In the genomic region with DNA sequence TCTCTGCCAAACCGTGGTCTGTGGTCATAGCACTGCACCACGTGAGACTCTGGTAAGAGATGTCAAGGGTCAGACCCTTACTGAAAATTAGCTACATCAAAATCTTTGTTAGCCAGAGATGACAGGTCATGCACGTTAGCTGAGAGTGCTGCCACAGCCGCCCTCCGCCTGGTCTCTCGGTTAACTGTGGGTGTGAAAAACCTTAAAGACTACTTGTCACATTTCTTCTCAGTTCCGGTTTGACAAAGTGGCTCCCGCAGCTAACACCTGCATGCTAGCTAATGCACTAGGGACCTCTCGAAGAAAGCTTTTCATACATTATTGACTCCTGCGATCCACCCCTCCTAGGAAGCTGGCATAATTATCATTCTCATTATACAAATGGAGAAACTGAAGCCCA, we compare ENCODE assay signal across 20 mouse cellular contexts. TPM values are rescaled to one million over a fixed set of nuclear protein-coding genes. Genes with fewer than 3 reads are reported as not detected.
DNase-seq lines count a peak whose midpoint lies in the region; ATAC-seq lines count a peak whose summit lies in the region.
"Had no signal": no experiment of that assay in that cellular context is flagged by ENCODE, and none has a peak within 500 bp of the region (broad histone marks: within the 10 kb centered on the region; RNA-seq: fewer than 3 reads in every experiment).

No protein-coding gene starts in this region.

- no peak for ATAC-seq in liver, embryonic 11.5 days (replicated peaks; ENCODE audit: low FRiP score)
- peak; percentile 15 for ATAC-seq in CD4-positive, CD25-positive, alpha-beta regulatory T cell, adult 4 months
- ATAC-seq in liver, embryonic 12.5 days = no peak
- ATAC-seq in megakaryocyte progenitor cell, adult 5-6 weeks (replicated peaks; ENCODE audit: poor library complexity) = no peak
- ATAC-seq: forebrain, embryonic 16.5 days; lung, postnatal 0 days had no signal

- H3K27ac ChIP-seq in liver, embryonic 11.5 days (ENCODE audit: low read depth, low read length) = no peak overlapping the region
- H3K27ac ChIP-seq in liver, embryonic 12.5 days = peak overlapping the region; percentile 91
- H3K27ac ChIP-seq in forebrain, embryonic 10.5 days = no peak overlapping the region
- H3K27ac ChIP-seq: embryonic facial prominence, embryonic 12.5 days; heart, embryonic 15.5 days had no signal

- 51% methylated on average over 10 of the region's 10 CpGs for WGBS in liver, embryonic 11.5 days
- 56% methylated on average over 10 of the region's 10 CpGs for WGBS in liver, embryonic 12.5 days (ENCODE audit: insufficient replicate concordance)
- 70% methylated on average over 10 of the region's 10 CpGs for WGBS in forebrain, embryonic 10.5 days

- no peaks in the 10 kb centered on the region for H3K36me3 ChIP-seq in liver, embryonic 11.5 days (ENCODE audit: control insufficient read depth, insufficient read depth, low read length)
- peaks cover 41% of the 10 kb centered on the region for H3K36me3 ChIP-seq in liver, embryonic 12.5 days
- no peaks in the 10 kb centered on the region for H3K36me3 ChIP-seq in forebrain, embryonic 10.5 days (replicated peaks)
- H3K36me3 ChIP-seq: embryonic facial prominence, embryonic 12.5 days; heart, embryonic 15.5 days had no signal

- no peak overlapping the region for H3K4me3 ChIP-seq in liver, embryonic 11.5 days (ENCODE audit: low read depth, low read length)
- peak overlapping the region; percentile 62 for H3K4me3 ChIP-seq in liver, embryonic 12.5 days
- H3K4me3 ChIP-seq in forebrain, embryonic 10.5 days = no peak overlapping the region
- H3K4me3 ChIP-seq: embryonic facial prominence, embryonic 12.5 days; heart, embryonic 15.5 days; myocyte had no signal

- no peak overlapping the region for H3K9ac ChIP-seq in liver, embryonic 11.5 days (ENCODE audit: low read depth, low read length)
- peak overlapping the region; percentile 73 for H3K9ac ChIP-seq in liver, embryonic 12.5 days
- H3K9ac ChIP-seq: embryonic facial prominence, embryonic 12.5 days; heart, embryonic 15.5 days had no signal

- peaks cover 35% of the 10 kb centered on the region for H3K4me1 ChIP-seq in liver, embryonic 11.5 days (replicated peaks; ENCODE audit: control insufficient read depth, insufficient read depth, low read length)
- H3K4me1 ChIP-seq in liver, embryonic 12.5 days = peaks cover 69% of the 10 kb centered on the region
- H3K4me1 ChIP-seq in forebrain, embryonic 10.5 days = peaks cover 9% of the 10 kb centered on the region
- H3K4me1 ChIP-seq: embryonic facial prominence, embryonic 12.5 days had no signal

- DNase-seq in liver, embryonic 11.5 days (ENCODE audit: low spot score) = no peak
- DNase-seq in liver = no peak
- DNase-seq in natural killer cell, adult 2 months (ENCODE audit: low spot score in 2 of 2) = peak; percentile 45 to 50
- DNase-seq in forebrain, embryonic 10.5 days (ENCODE audit: extremely low spot score, low spot score) = no peak
- DNase-seq in gastrocnemius, postnatal 4 days (ENCODE audit: low spot score in 2 of 2) = no peak
- DNase-seq: adrenal gland, postnatal 10 days; cerebellum, postnatal 10 days; heart, postnatal 4 days; kidney, adult 8-10 months; kidney, postnatal 14 days; midbrain, embryonic 14.5 days; right cerebral cortex, postnatal 25 days had no signal

- H3K4me2 ChIP-seq in liver, embryonic 11.5 days = peak overlapping the region; percentile 66
- H3K4me2 ChIP-seq in liver, embryonic 12.5 days = peak overlapping the region; percentile 75
- H3K4me2 ChIP-seq: embryonic facial prominence, embryonic 12.5 days; heart, embryonic 15.5 days had no signal

- no peaks in the 10 kb centered on the region for H3K9me3 ChIP-seq in liver, embryonic 11.5 days (ENCODE audit: control insufficient read depth, low read length)
- no peaks in the 10 kb centered on the region for H3K9me3 ChIP-seq in liver, embryonic 12.5 days (replicated peaks)
- no peaks in the 10 kb centered on the region for H3K9me3 ChIP-seq in forebrain, embryonic 10.5 days
- H3K9me3 ChIP-seq: embryonic facial prominence, embryonic 12.5 days; heart, embryonic 15.5 days had no signal

- no peaks in the 10 kb centered on the region for H3K27me3 ChIP-seq in liver, embryonic 11.5 days (replicated peaks; ENCODE audit: control insufficient read depth, insufficient read depth, low read length)
- no peaks in the 10 kb centered on the region for H3K27me3 ChIP-seq in liver, embryonic 12.5 days (replicated peaks)
- peaks cover 34% of the 10 kb centered on the region for H3K27me3 ChIP-seq in forebrain, embryonic 10.5 days (ENCODE audit: poor library complexity, severe bottlenecking)
- H3K27me3 ChIP-seq: heart, embryonic 15.5 days had no signal

RNA-seq across cellular contexts. Expression of a gene that starts 4.2 kb away (rescaled TPM):
- 42.2 and 44.2 TPM in 2 replicates for polyA plus RNA-seq in liver, embryonic 11.5 days (2014; fragmentation: Nextera tagmentation; extraction: Ambion mirVana)
- polyA plus RNA-seq in CD4-positive, CD25-positive, alpha-beta regulatory T cell, adult 4 months (2017; shearing (Covaris generic)) = 1 to 10 TPM; 6.3 to 7.5 TPM
- 61.8 and 62.3 TPM in 2 replicates for polyA plus RNA-seq in liver, embryonic 12.5 days (2016; fragmentation: Nextera tagmentation; extraction: Ambion mirVana)
- 2.2 and 2.6 TPM in 2 replicates for polyA plus RNA-seq in forebrain, embryonic 10.5 days (2016; fragmentation: Nextera tagmentation; extraction: Ambion mirVana)
- 1 to 10 TPM; 8.9 to 10.0 TPM for total RNA-seq in gastrocnemius, postnatal 4 days (2021)
- 34.4 and 38.7 TPM in 2 replicates for total RNA-seq in megakaryocyte progenitor cell, adult 5-6 weeks (2015)
- 21.0 and 27.7 TPM in 2 replicates for total RNA-seq in megakaryocyte progenitor cell, adult 5-6 weeks (2017)

RNA-seq across cellular contexts. Expression of a gene that starts 54.6 kb away (rescaled TPM):
- polyA plus RNA-seq in liver, embryonic 11.5 days (2014; fragmentation: Nextera tagmentation; extraction: Ambion mirVana) = 55.7 and 55.8 TPM in 2 replicates
- polyA plus RNA-seq in CD4-positive, CD25-positive, alpha-beta regulatory T cell, adult 4 months (2017; shearing (Covaris generic)) = 10 to 100 TPM; 22.0 to 42.2 TPM
- polyA plus RNA-seq in liver, embryonic 12.5 days (2016; fragmentation: Nextera tagmentation; extraction: Ambion mirVana) = 37.3 and 39.3 TPM in 2 replicates
- 53.1 and 57.8 TPM in 2 replicates for polyA plus RNA-seq in forebrain, embryonic 10.5 days (2016; fragmentation: Nextera tagmentation; extraction: Ambion mirVana)
- total RNA-seq in gastrocnemius, postnatal 4 days (2021) = 10 to 100 TPM; 19.8 to 20.8 TPM
- total RNA-seq in megakaryocyte progenitor cell, adult 5-6 weeks (2015) = 60.0 and 69.6 TPM in 2 replicates
- total RNA-seq in megakaryocyte progenitor cell, adult 5-6 weeks (2017) = 56.3 and 71.7 TPM in 2 replicates

Comparison
In these comparisons a context has a peak if more than half of its experiments do, and no peak if none do; other contexts are left out.
1. DNase-seq: peak in natural killer cell, adult 2 months (2 of 2); none in liver, embryonic 11.5 days (single experiment), liver (single experiment), forebrain, embryonic 10.5 days (single experiment) and gastrocnemius, postnatal 4 days (0 of 2).